Comparison of ENCODE assay signal across 9 mouse cellular contexts in the genomic region with DNA sequence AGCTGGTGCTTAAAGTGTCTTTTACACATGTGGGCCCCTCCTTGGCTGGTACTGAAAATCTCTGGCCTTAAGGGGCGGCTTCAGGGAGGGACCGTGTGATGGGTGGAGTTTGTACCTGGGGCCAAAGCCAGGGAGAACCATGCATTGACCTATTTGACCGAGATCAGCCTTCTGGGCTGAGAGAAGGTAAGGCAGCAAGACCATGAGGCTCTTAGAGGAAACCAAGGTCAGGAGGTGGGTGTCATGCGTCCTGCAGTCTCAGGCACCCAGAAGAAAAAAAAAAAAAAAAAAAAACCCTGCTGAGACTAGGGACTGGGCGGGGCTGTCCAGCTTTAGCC. TPM values are rescaled to one million over a fixed set of nuclear protein-coding genes. Genes with fewer than 3 reads are reported as not detected.
A peak's percentile ranks its signal among the peaks of the same experiment; 100 is the strongest.
DNase-seq lines count a peak whose midpoint lies in the region; ATAC-seq lines count a peak whose summit lies in the region.
"Had no signal": no experiment of that assay in that cellular context is flagged by ENCODE, and none has a peak within 500 bp of the region (broad histone marks: within the 10 kb centered on the region; RNA-seq: fewer than 3 reads in every experiment).

No protein-coding gene starts in this region.

- no peaks in the 10 kb centered on the region for H3K9me3 ChIP-seq in neural tube, embryonic 11.5 days (ENCODE audit: control insufficient read depth, low read length)
- H3K9me3 ChIP-seq in forebrain, embryonic 11.5 days (ENCODE audit: control insufficient read depth, low read length) = no peaks in the 10 kb centered on the region
- H3K9me3 ChIP-seq in midbrain, embryonic 10.5 days (replicated peaks) = no peaks in the 10 kb centered on the region
- H3K9me3 ChIP-seq: heart, embryonic 13.5 days had no signal

- WGBS in neural tube, embryonic 11.5 days = 10% methylated on average over 5 of the region's 5 CpGs
- 16% methylated on average over 5 of the region's 5 CpGs for WGBS in forebrain, embryonic 11.5 days
- 15% methylated on average over 5 of the region's 5 CpGs for WGBS in midbrain, embryonic 10.5 days

- H3K27ac ChIP-seq in neural tube, embryonic 11.5 days (ENCODE audit: low read depth, low read length) = no peak overlapping the region
- no peak overlapping the region for H3K27ac ChIP-seq in forebrain, embryonic 11.5 days (ENCODE audit: low read depth, low read length)
- peak overlapping the region; percentile 90 for H3K27ac ChIP-seq in midbrain, embryonic 10.5 days (replicated peaks)
- H3K27ac ChIP-seq: heart, embryonic 13.5 days had no signal

- no peak for ATAC-seq in neural tube, embryonic 11.5 days (ENCODE audit: insufficient read depth, low FRiP score, low TSS enrichment)
- ATAC-seq in forebrain, embryonic 11.5 days (replicated peaks; ENCODE audit: low FRiP score) = no peak; the same call in 1 of the 2 replicates
- ATAC-seq in activated CD4-positive, CD25-positive, alpha-beta regulatory T cell, adult 4 months = no peak

- DNase-seq in neural tube, embryonic 11.5 days (ENCODE audit: low spot score) = no peak
- no peak for DNase-seq in neural tube, embryonic 10.5 days (ENCODE audit: extremely low spot score, low spot score)
- no peak for DNase-seq in forebrain, embryonic 11.5 days (ENCODE audit: low spot score)
- DNase-seq in midbrain, embryonic 10.5 days (ENCODE audit: low spot score) = no peak
- no peak for DNase-seq in urinary bladder, adult 18-20 months (ENCODE audit: low spot score in 2 of 2)
- no peak for DNase-seq in adrenal gland, postnatal 4 days (ENCODE audit: low spot score in 2 of 2)
- DNase-seq: lung, adult 2 months had no signal

- peak overlapping the region; percentile 55 for H3K4me3 ChIP-seq in neural tube, embryonic 11.5 days (ENCODE audit: low read depth, low read length)
- peak overlapping the region; percentile 60 for H3K4me3 ChIP-seq in forebrain, embryonic 11.5 days (ENCODE audit: low read depth, low read length)
- peak overlapping the region; percentile 72 for H3K4me3 ChIP-seq in midbrain, embryonic 10.5 days

- H3K27me3 ChIP-seq in neural tube, embryonic 11.5 days (ENCODE audit: control insufficient read depth, insufficient read depth, low read length) = peaks cover 23% of the 10 kb centered on the region
- H3K27me3 ChIP-seq in forebrain, embryonic 11.5 days (ENCODE audit: control insufficient read depth, insufficient read depth, low read length) = peaks cover 5% of the 10 kb centered on the region; the same call in 1 of the 2 replicates
- peaks cover 68% of the 10 kb centered on the region for H3K27me3 ChIP-seq in midbrain, embryonic 10.5 days (ENCODE audit: low read depth, poor library complexity, severe bottlenecking)

- H3K4me1 ChIP-seq in neural tube, embryonic 11.5 days (ENCODE audit: control insufficient read depth, insufficient read depth, low read length) = no peaks in the 10 kb centered on the region
- peaks cover 3% of the 10 kb centered on the region; the same call in 1 of the 2 replicates for H3K4me1 ChIP-seq in forebrain, embryonic 11.5 days (replicated peaks; ENCODE audit: control insufficient read depth, insufficient read depth, low read length)
- peaks cover 21% of the 10 kb centered on the region for H3K4me1 ChIP-seq in midbrain, embryonic 10.5 days

- H3K4me2 ChIP-seq in neural tube, embryonic 11.5 days (ENCODE audit: low read depth) = peak overlapping the region; percentile 74
- H3K4me2 ChIP-seq in forebrain, embryonic 11.5 days (ENCODE audit: low read depth, low read length, severe bottlenecking) = peak overlapping the region; percentile 86

- H3K36me3 ChIP-seq in neural tube, embryonic 11.5 days (ENCODE audit: control insufficient read depth, insufficient read depth, low read length) = no peaks in the 10 kb centered on the region
- no peaks in the 10 kb centered on the region for H3K36me3 ChIP-seq in forebrain, embryonic 11.5 days (ENCODE audit: control insufficient read depth, insufficient read depth, low read length)
- H3K36me3 ChIP-seq in midbrain, embryonic 10.5 days = peaks cover 11% of the 10 kb centered on the region
- H3K36me3 ChIP-seq: heart, embryonic 13.5 days had no signal

- peak overlapping the region; percentile 79 for H3K9ac ChIP-seq in neural tube, embryonic 11.5 days (ENCODE audit: low read length)
- H3K9ac ChIP-seq in forebrain, embryonic 11.5 days (ENCODE audit: low read length) = peak overlapping the region; percentile 86
- H3K9ac ChIP-seq: heart, embryonic 13.5 days had no signal

RNA-seq across cellular contexts. Expression of a gene that starts 1.3 kb away (rescaled TPM):
- polyA plus RNA-seq in neural tube, embryonic 11.5 days (2014; fragmentation: Nextera tagmentation; extraction: Ambion mirVana) = 391 and 430 TPM in 2 replicates
- 212 and 228 TPM in 2 replicates for polyA plus RNA-seq in forebrain, embryonic 11.5 days (2014; fragmentation: Nextera tagmentation; extraction: Ambion mirVana)
- 133 and 240 TPM in 2 replicates for polyA plus RNA-seq in midbrain, embryonic 10.5 days (2016; fragmentation: Nextera tagmentation; extraction: Ambion mirVana)
- total RNA-seq in adrenal gland, postnatal 4 days (2021) = 10 to 100 TPM; 32.2 to 45.5 TPM
- polyA plus RNA-seq in activated CD4-positive, CD25-positive, alpha-beta regulatory T cell, adult 4 months (2017; shearing (Covaris generic)) = under 1 TPM in 1 of 2 experiments, not detected in 1; 0.40 TPM

RNA-seq across cellular contexts. Expression of a gene that starts 6.6 kb away (rescaled TPM):
- 53.7 and 61.8 TPM in 2 replicates for polyA plus RNA-seq in neural tube, embryonic 11.5 days (2014; fragmentation: Nextera tagmentation; extraction: Ambion mirVana)
- polyA plus RNA-seq in forebrain, embryonic 11.5 days (2014; fragmentation: Nextera tagmentation; extraction: Ambion mirVana) = 66.5 and 68.3 TPM in 2 replicates
- polyA plus RNA-seq in midbrain, embryonic 10.5 days (2016; fragmentation: Nextera tagmentation; extraction: Ambion mirVana) = 61.5 and 71.4 TPM in 2 replicates
- total RNA-seq in adrenal gland, postnatal 4 days (2021) = 10 to 100 TPM; 65.6 to 69.4 TPM
- 10 to 100 TPM; 22.9 to 25.4 TPM for polyA plus RNA-seq in activated CD4-positive, CD25-positive, alpha-beta regulatory T cell, adult 4 months (2017; shearing (Covaris generic))

RNA-seq across cellular contexts. Expression of a gene that starts 25.1 kb away (rescaled TPM):
- polyA plus RNA-seq in neural tube, embryonic 11.5 days (2014; fragmentation: Nextera tagmentation; extraction: Ambion mirVana) = 21.6 and 21.9 TPM in 2 replicates
- 21.7 and 22.9 TPM in 2 replicates for polyA plus RNA-seq in forebrain, embryonic 11.5 days (2014; fragmentation: Nextera tagmentation; extraction: Ambion mirVana)
- 18.1 and 21.8 TPM in 2 replicates for polyA plus RNA-seq in midbrain, embryonic 10.5 days (2016; fragmentation: Nextera tagmentation; extraction: Ambion mirVana)
- total RNA-seq in adrenal gland, postnatal 4 days (2021) = 10 to 100 TPM; 27.9 to 30.8 TPM
- 10 to 100 TPM in 1 of 2 experiments, 1 to 10 TPM in 1; 8.5 to 11.4 TPM for polyA plus RNA-seq in activated CD4-positive, CD25-positive, alpha-beta regulatory T cell, adult 4 months (2017; shearing (Covaris generic))

RNA-seq across cellular contexts. Expression of a gene that starts 51.8 kb away (rescaled TPM):
- polyA plus RNA-seq in neural tube, embryonic 11.5 days (2014; fragmentation: Nextera tagmentation; extraction: Ambion mirVana) = 44.5 and 46.4 TPM in 2 replicates
- polyA plus RNA-seq in forebrain, embryonic 11.5 days (2014; fragmentation: Nextera tagmentation; extraction: Ambion mirVana) = 52.3 and 54.7 TPM in 2 replicates
- 45.0 and 50.5 TPM in 2 replicates for polyA plus RNA-seq in midbrain, embryonic 10.5 days (2016; fragmentation: Nextera tagmentation; extraction: Ambion mirVana)
- total RNA-seq in adrenal gland, postnatal 4 days (2021) = 10 to 100 TPM; 37.0 to 42.4 TPM
- polyA plus RNA-seq in activated CD4-positive, CD25-positive, alpha-beta regulatory T cell, adult 4 months (2017; shearing (Covaris generic)) = 10 to 100 TPM; 22.2 to 22.8 TPM

RNA-seq across cellular contexts. Expression of a gene that starts 52.2 kb away (rescaled TPM):
- polyA plus RNA-seq in neural tube, embryonic 11.5 days (2014; fragmentation: Nextera tagmentation; extraction: Ambion mirVana) = 63.3 and 69.8 TPM in 2 replicates
- polyA plus RNA-seq in forebrain, embryonic 11.5 days (2014; fragmentation: Nextera tagmentation; extraction: Ambion mirVana) = 64.5 and 77.0 TPM in 2 replicates
- 79.2 and 85.6 TPM in 2 replicates for polyA plus RNA-seq in midbrain, embryonic 10.5 days (2016; fragmentation: Nextera tagmentation; extraction: Ambion mirVana)
- total RNA-seq in adrenal gland, postnatal 4 days (2021) = 10 to 100 TPM; 43.6 to 48.9 TPM
- polyA plus RNA-seq in activated CD4-positive, CD25-positive, alpha-beta regulatory T cell, adult 4 months (2017; shearing (Covaris generic)) = 10 to 100 TPM; 52.2 to 60.8 TPM

Comparison
In these comparisons a context has a peak if more than half of its experiments do, and no peak if none do; other contexts are left out.
1. RNA of a gene that starts 1.3 kb away (polyA plus RNA-seq): 391 to 430 TPM in neural tube, embryonic 11.5 days, 212 to 228 TPM in forebrain, embryonic 11.5 days and 133 to 240 TPM in midbrain, embryonic 10.5 days; 0.40 TPM in activated CD4-positive, CD25-positive, alpha-beta regulatory T cell, adult 4 months; every median in the first group is over 10 times any median in the second.
2. Peak in every context shown above with its lines, with median percentiles within 50 percentile points of each other: H3K4me3 ChIP-seq.